In the genomic region with DNA sequence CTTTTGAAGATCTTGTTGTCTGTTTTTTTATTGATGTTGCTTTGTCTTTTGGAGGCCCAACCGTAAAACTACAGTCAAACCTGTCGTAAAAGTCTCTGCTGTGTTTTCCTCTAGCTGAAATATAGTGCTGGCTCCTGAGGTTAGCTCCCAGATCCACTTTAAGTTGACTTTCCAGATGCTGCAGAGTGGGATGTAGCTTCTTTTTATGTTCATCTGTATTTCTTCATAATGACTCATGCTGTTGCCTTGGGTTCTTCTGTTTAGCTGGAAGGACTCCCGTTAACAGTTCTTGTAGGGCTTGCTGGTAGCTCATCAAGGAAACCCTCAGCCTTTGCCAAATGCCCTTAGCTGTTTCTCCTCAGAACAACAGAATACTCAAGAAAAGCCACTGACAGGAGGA, we compare ENCODE assay signal across 18 mouse cellular contexts.
DNase-seq lines count a peak whose midpoint lies in the region; ATAC-seq lines count a peak whose summit lies in the region.
"Had no signal": no experiment of that assay in that cellular context is flagged by ENCODE, and none has a peak within 500 bp of the region (broad histone marks: within the 10 kb centered on the region; RNA-seq: fewer than 3 reads in every experiment).

No protein-coding gene starts in this region.

- peak; percentile 74 for ATAC-seq in frontal cortex, adult (ENCODE audit: low TSS enrichment)
- ATAC-seq: CD4-positive, CD25-positive, alpha-beta regulatory T cell, adult 4 months; forebrain, embryonic 13.5 days; forebrain, embryonic 15.5 days; forebrain, postnatal 0 days had no signal

- DNase-seq in frontal cortex, postnatal 25 days (ENCODE audit: low spot score in 2 of 2) = no peak
- DNase-seq in right cerebral cortex, adult 18-20 months = peak; percentile 28
- no peak for DNase-seq in right cerebral cortex, postnatal 36 days (ENCODE audit: low spot score in 2 of 2)
- no peak for DNase-seq in heart, adult 11 months
- DNase-seq: adrenal gland, adult 2 months; adrenal gland, postnatal 10 days; adrenal gland, postnatal 25 days; B cell, adult 2 months; cerebellum, adult 11-12 months; cerebellum, adult 2 months; cerebellum, adult 9-10 months; cerebellum, postnatal 10 days; cerebellum, postnatal 25 days; forebrain, postnatal 0 days had no signal
